Mouse (Mus musculus) right cerebral cortex, adult 2 months (tissue): ENCODE measurements around the gene Bcl2a1c.
"Not testable (repeated sequence)": the region's sequence is repeated elsewhere in the genome, so short reads cannot be mapped to it uniquely, and the experiment has no call there.

Experiments
- DNase-seq, 2 experiments: peaks; one replicate each; pipeline ENCODE4 v3.0.0; 2021 to 2022; ENCODE audit warnings: low spot score in 2 of 2

Gene Bcl2a1c

DNA sequence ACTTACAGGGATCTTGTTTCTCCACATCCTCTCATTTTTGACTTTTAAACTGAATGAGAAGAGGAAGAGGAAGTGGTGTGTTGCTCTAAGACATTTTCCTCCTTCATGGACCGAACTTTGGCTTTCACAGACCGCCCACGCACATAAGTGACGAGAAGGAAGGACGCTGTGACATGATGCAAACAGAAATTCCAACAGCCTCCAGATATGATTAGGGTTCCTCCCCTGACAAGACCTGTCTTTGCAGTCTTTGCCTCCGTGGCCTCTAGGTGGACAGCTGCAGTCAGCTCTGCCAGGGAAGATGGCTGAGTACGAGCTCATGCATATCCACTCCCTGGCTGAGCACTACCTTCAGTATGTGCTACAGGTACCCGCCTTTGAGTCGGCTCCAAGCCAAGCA, at the start of gene Bcl2a1c:
TSS of gene Bcl2a1c (plus strand) at position 281 of the 400 bp plus-strand sequence.
- DNase-seq, result not testable (repeated sequence)

DNA sequence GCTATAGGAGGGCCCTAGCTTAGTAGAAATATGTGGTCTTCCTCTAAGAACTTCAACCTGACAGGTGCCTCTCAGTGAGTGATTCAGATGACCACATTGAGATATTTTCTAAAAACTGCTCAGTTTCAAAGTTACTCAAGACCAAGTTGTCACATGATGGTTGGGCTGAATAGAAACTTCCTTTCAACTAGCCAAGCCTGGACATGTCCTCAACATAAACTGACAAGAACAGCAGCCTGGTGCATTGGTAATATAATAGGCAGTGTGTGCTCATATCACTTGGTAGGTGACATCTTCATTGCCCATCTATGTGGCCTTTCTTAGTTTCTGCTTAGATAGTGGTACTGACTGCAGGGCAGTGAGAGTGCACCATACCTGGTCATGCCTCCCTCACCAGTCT, 24.0 kb upstream of the Bcl2a1c start:
- not testable (repeated sequence) for DNase-seq

DNA sequence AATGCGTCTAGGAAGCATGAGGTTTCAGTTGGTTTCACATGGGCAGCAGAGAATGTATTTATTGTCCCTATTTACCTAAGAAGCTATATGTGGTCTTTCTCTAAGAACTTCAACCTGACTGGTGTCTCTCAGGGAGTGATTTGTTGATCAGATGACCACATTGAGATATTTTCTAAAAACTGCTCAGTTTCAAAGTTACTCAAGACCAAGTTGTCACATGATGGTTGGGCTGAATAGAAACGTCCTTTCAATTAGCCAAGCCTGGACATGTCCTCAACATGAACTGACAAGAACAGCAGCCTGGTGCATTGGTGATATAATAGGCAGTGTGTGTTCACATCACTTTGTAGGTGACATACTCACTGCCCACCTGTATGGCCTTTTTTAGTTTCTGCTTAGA, 18.2 kb upstream of the Bcl2a1c start:
- not testable (repeated sequence) for DNase-seq

- DNase-seq, result peak; percentile 74 to 78
Observed at GRCm38 (mm10) chr9:114318021-114318420, 11.9 kb upstream of the Bcl2a1c start.

- DNase-seq, result no peak
Observed at GRCm38 (mm10) chr9:114326011-114326748, 3.8 kb upstream of the Bcl2a1c start.

- DNase-seq, result not testable (repeated sequence)
Observed at GRCm38 (mm10) chr9:114328332-114328731, 1.6 kb upstream of the Bcl2a1c start.

DNA sequence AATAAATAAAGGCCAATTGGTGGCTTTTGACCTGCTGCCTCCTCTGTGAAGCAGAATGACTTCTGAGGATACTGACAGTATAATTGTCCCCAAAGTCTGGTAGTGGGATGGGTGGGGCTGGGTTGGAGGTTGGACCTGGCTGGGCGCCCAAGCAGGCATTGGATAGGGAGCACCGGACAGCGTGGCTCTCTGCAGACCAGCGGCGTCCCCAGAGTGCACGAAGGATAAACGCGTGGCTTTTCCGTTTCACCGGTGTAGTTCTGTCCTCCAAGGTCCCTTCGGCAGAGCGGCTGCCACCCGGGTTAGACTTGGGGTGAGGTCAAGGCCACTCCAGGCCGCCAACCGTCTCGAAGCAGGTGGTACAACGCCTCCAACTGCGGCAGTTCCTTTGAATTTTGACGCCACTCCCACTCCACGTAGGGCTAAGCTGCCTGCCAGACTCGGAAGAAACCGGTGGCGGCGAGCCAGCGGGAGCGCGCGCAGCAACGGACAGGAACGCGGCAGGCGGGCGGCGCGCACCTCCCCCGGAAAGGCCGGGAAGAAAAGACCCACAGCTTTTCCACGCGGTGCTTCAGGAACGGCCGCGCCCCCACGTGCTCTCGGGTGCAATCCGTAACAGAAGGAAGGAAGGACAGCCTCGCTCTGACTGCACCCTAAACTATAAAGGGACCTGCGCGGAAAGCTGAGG, 38.0 kb downstream of the Bcl2a1c start:
- DNase-seq, result peak; percentile 85 to 88

GRCm38 (mm10) chr9:114368471-114368858, 38.5 kb downstream of the Bcl2a1c start:
- DNase-seq, result no peak

- not testable (repeated sequence) for DNase-seq
Observed at GRCm38 (mm10) chr9:114369389-114369788, 39.5 kb downstream of the Bcl2a1c start.

DNA sequence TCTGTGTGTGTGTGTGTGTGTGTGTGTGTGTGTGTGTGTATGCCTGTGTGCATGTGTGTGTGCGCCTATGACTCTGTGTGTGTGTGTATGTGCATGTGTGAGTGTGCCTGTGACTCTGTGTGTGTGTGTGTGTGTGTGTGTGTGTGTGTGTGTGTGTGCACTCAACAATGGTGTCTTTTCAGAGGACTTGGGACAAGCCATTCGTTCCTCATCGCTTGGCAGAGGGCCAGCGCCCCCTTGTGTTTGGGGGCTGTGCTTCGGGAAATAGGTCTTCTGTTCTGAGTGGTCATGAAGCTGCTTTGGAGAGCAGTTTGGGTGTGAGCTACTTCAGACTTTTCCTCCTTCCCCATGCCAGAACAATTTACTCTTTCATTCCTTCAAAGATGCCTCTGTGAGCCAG, 41.8 kb downstream of the Bcl2a1c start:
- not testable (repeated sequence) for DNase-seq

- DNase-seq, result no peak
Observed at GRCm38 (mm10) chr9:114375276-114375962, 45.5 kb downstream of the Bcl2a1c start.

DNA sequence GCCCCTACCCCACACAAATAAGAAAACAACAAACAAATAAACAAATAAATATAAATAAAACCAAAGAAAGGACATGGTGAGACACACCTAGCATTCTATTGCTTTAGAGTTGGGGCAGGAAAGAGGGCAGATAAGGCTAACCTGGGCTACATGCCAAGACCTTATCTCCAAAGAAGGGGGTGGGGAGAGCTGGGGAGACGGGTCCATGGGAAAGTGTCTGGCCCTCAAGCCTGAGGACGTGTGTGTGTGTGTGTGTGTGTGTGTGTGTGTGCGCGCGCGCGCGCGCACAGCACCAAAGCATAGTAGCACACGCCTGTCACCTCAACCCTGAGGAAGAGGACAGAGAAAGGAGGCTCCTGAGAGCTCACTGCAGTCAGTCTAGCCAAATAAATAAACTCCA, 47.2 kb downstream of the Bcl2a1c start:
- DNase-seq, result no peak

DNA sequence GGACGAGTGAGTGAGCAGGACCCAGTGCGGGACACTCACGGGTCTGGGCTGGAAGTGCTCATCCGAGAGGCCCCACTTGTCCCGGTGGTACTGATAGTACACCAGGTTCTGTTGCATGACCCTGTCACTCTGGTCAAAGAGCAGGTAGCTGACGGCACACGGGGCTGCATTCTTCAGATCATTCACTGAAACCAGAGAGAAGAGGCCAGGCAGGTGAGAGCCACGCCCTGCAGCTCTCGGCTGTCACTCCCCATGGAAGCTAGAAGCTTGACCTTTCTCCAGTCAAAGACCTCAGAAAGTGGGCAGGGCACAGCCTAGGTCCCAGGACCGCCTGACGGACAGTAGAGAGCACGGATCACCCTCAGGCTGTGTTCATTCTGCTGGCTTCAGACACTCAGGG, 49.9 kb downstream of the Bcl2a1c start:
- DNase-seq, result no peak
